Mouse (Mus musculus) hindbrain, embryonic 11.5 days (tissue): ENCODE measurements around the gene 4921504E06Rik. TPM values are rescaled to one million over a fixed set of nuclear protein-coding genes. Genes with fewer than 3 reads are reported as not detected.

Experiments
- ATAC-seq: fragments of 200-750 bp; cut with Nextera tagmentation; 2 replicates; pipeline ENCODE4 v1.8.0; 2017; ENCODE audit warnings: mild to moderate bottlenecking, moderate TSS enrichment, moderate library complexity; ENCODE audit not compliant: low FRiP score
- DNase-seq: peaks from one replicate; pipeline ENCODE4 v3.0.0-alpha.2; 2015; ENCODE audit warnings: low spot score
- H3K27ac ChIP-seq: fragments of 300-500 bp; sonication (generic); 2 replicates; pipeline ENCODE4 v1.5.1; 2014; ENCODE audit warnings: mild to moderate bottlenecking, low read depth, low read length
- H3K27me3 ChIP-seq: fragments of 300-500 bp; sonication (generic); 2 replicates; pipeline ENCODE4 v1.6.1; 2014; ENCODE audit warnings: mild to moderate bottlenecking, low read length, moderate library complexity, mixed read lengths; ENCODE audit not compliant: control insufficient read depth, insufficient read depth
- H3K36me3 ChIP-seq: fragments of 300-500 bp; sonication (generic); 2 replicates; pipeline ENCODE4 v1.6.1; 2014; ENCODE audit warnings: mild to moderate bottlenecking, low read length, moderate library complexity, mixed read lengths; ENCODE audit not compliant: control insufficient read depth, insufficient read depth
- H3K4me1 ChIP-seq: fragments of 300-500 bp; sonication (generic); replicated peaks from 2 replicates; pipeline ENCODE4 v1.6.1; 2014; ENCODE audit warnings: low read length, mixed read lengths; ENCODE audit not compliant: control insufficient read depth, insufficient read depth
- H3K4me2 ChIP-seq: fragments of 300-500 bp; sonication (generic); replicated peaks from 2 replicates; pipeline ENCODE4 v1.6.1; 2014; ENCODE audit warnings: mild to moderate bottlenecking, low read depth, low read length
- H3K4me3 ChIP-seq: fragments of 300-500 bp; sonication (generic); 2 replicates; pipeline ENCODE4 v1.5.1; 2014; ENCODE audit warnings: low read depth, low read length
- H3K9ac ChIP-seq: fragments of 300-500 bp; sonication (generic); 2 replicates; pipeline ENCODE4 v1.6.1; 2014; ENCODE audit warnings: low read depth, low read length
- H3K9me3 ChIP-seq: fragments of 300-500 bp; sonication (generic); 2 replicates; pipeline ENCODE4 v1.6.1; 2016; ENCODE audit warnings: low read length; ENCODE audit not compliant: control insufficient read depth
- WGBS: fragments of 180-500 bp; shearing (Covaris S2); extraction: QIAGEN DNeasy Blood & Tissue Kit; methylation state at CpG from one replicate; pipeline ENCODE4 v1.1.7; 2014; 5-methylcytosine and 5-hydroxymethylcytosine counted together
- polyA plus RNA-seq: library from polyadenylated mRNA; unstranded; fragments of >200 nt; fragmentation: Nextera tagmentation; extraction: Ambion mirVana; gene quantifications from 2 replicates; pipeline ENCODE4 v1.2.1, GENCODE M21; 2014

The 4921504E06Rik gene
- polyA plus RNA-seq, 1 experiment from 2014 or later, result 0.36 TPM

DNA sequence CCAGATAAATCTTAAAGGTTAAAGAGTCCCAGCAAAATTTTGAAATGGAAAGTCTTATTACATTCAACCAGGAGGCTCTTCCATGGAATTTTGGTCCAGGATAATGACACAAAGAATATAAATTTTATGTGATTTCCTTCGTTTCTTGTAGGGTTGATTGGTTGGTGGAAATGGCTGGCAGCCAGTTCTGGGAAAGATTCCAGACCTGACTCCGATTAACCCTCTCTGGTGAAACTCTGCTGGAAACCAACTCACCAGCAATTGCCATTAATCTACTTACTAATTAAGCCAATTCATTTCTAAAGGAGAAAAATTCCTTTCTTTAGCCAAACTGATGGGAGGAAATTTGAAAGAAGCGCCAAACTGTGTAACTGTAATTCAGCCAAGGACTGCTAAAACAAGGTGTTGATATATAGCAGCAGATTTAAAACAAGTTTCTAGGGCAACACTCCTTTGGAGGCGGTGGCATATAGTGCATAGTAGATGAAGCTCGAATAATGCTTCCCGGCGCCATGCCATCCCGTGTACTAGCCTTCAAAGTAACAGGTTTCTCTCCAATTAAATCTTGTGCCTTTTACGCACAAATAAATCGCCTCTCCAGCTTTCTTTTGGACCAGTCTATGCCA is 97.7 kb downstream of the 4921504E06Rik start:
- Histone ChIP-seq H3K9me3 (no peaks in the 10 kb centered on the region), H3K36me3 (no peaks in the 10 kb centered on the region), H3K4me1 (no peaks in the 10 kb centered on the region), H3K9ac (no peak overlapping the region), H3K4me3 (no peak overlapping the region), H3K27me3 (peaks cover 77% of the 10 kb centered on the region), H3K4me2 (no peak overlapping the region), H3K27ac (no peak overlapping the region)
- DNase-seq, result peak; percentile 12
- 14% methylated on average over 10 of the region's 10 CpGs for WGBS
- no peak for ATAC-seq

- Histone ChIP-seq H3K9me3 (no peaks in the 10 kb centered on the region), H3K27ac (no peak overlapping the region), H3K4me1 (no peaks in the 10 kb centered on the region), H3K9ac (no peak overlapping the region), H3K36me3 (no peaks in the 10 kb centered on the region), H3K4me3 (no peak overlapping the region), H3K4me2 (no peak overlapping the region), H3K27me3 (peaks cover 80% of the 10 kb centered on the region)
- WGBS, result 3% methylated on average over 5 of the region's 5 CpGs
- DNase-seq (peak; percentile 32), ATAC-seq (no peak)
These were observed 98.5 kb downstream of the 4921504E06Rik start for GRCm38 (mm10) chr2:19455228-19455627.

- under 1% methylated on average over 19 of the region's 19 CpGs for WGBS
- H3K27ac ChIP-seq, result no peak overlapping the region
- ATAC-seq (no peak), DNase-seq (no peak)
- H3K4me2 ChIP-seq, result peak overlapping the region; percentile 35
- H3K4me1 ChIP-seq, result no peaks in the 10 kb centered on the region
- H3K36me3 ChIP-seq, result no peaks in the 10 kb centered on the region
- H3K4me3 ChIP-seq, result peak overlapping the region; percentile 23
- H3K27me3 ChIP-seq, result peaks cover 89% of the 10 kb centered on the region
- no peaks in the 10 kb centered on the region for H3K9me3 ChIP-seq
- H3K9ac ChIP-seq, result no peak overlapping the region
These were observed 101.1 kb downstream of the 4921504E06Rik start for GRCm38 (mm10) chr2:19452531-19453055.

GRCm38 (mm10) chr2:19449308-19449707 is 104.4 kb downstream of the 4921504E06Rik start:
- WGBS, result 18% methylated on average over 4 of the region's 4 CpGs
- Histone ChIP-seq H3K27me3 (peaks cover 90% of the 10 kb centered on the region), H3K9me3 (no peaks in the 10 kb centered on the region), H3K4me2 (no peak overlapping the region), H3K36me3 (no peaks in the 10 kb centered on the region), H3K4me3 (no peak overlapping the region), H3K9ac (no peak overlapping the region), H3K27ac (no peak overlapping the region), H3K4me1 (peaks cover 5% of the 10 kb centered on the region)
- ATAC-seq (no peak), DNase-seq (no peak)

DNA sequence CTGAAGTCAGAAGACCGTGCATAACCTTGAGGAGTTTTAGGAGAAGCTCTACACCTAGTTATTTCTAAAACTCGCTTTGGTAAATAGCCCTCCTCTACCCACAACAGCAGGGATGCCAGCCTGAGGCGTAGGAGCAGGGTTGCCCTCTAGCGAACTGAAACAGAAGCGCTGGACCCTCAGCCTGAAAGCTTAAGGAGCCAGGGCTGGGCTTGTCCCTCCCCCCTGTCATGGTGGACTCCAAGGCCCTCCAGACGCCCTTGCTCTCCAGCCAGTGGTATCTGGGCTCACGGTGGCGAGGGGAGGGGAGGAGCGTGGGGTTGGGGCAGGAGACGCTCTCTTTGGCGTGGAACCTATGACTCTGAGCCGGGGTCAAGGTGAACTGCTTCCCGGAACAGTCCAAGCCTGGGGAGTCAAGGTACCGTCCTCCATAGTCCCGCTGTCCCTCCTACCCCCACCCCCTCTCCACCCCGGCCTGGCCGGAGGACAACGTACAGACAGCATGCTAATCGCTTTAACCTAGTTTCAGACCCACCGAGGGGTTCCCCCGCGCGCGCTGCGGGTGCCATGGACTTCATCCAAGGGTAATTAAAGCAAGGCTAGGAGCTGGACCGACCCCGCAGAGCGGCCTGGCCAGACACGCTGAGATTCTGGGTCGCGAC is 105.5 kb downstream of the 4921504E06Rik start:
- under 1% methylated on average over 30 of the region's 31 CpGs for WGBS
- Histone ChIP-seq H3K4me3 (peak overlapping the region; percentile 23), H3K9me3 (no peaks in the 10 kb centered on the region), H3K9ac (peak overlapping the region; percentile 28), H3K4me1 (peaks cover 5% of the 10 kb centered on the region), H3K36me3 (no peaks in the 10 kb centered on the region), H3K27me3 (peaks cover 91% of the 10 kb centered on the region), H3K4me2 (peak overlapping the region; percentile 35), H3K27ac (no peak overlapping the region)
- ATAC-seq, result peak; percentile 52
- DNase-seq, result peak; percentile 74

DNA sequence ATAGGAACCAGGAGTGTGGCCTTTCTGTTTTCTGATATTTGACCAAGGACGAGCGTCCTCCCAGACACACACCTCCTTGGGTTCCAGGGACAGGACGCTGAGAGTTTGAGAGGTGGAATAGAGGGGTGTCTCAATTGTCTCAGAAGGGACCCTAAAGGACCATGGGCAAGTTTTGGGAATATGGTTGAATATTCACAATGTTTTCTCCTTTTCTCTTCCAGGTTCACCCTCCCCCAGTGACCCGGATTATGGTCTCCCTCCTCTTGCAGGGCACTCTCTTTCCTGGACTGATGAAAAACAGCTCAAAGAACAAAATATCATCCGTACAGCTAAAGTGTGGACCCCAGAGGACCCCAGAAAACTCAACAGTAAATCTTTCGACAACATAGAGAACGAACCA is 107.0 kb downstream of the 4921504E06Rik start:
- H3K9ac ChIP-seq, result peak overlapping the region; percentile 45
- no peaks in the 10 kb centered on the region for H3K9me3 ChIP-seq
- peaks cover 90% of the 10 kb centered on the region for H3K27me3 ChIP-seq
- ATAC-seq (no peak), DNase-seq (peak; percentile 47)
- no peak overlapping the region for H3K27ac ChIP-seq
- peaks cover 5% of the 10 kb centered on the region for H3K4me1 ChIP-seq
- H3K4me3 ChIP-seq, result peak overlapping the region; percentile 45
- WGBS, result 4% methylated on average over 7 of the region's 7 CpGs
- no peaks in the 10 kb centered on the region for H3K36me3 ChIP-seq
- peak overlapping the region; percentile 49 for H3K4me2 ChIP-seq

DNA sequence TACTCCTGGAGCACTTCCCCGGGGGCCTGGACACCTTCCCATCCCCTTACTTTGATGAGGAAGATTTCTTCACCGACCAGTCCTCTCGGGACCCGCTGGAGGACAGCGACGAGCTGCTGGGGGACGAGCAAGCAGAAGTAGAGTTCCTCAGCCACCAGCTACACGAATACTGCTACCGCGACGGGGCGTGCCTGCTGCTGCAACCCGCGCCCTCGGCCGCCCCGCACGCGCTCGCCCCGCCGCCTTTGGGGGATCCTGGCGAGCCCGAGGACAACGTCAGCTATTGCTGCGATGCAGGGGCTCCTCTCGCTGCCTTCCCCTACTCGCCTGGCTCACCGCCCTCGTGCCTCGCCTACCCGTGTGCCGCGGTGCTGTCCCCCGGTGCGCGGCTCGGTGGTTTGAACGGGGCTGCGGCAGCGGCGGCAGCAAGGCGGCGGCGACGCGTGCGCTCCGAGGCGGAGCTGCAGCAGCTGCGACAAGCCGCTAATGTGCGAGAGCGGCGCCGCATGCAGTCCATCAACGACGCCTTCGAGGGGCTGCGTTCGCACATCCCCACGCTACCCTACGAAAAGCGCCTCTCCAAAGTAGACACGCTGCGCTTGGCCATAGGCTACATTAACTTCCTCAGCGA is 107.7 kb downstream of the 4921504E06Rik start:
- ATAC-seq, result peak; percentile 6
- H3K4me1 ChIP-seq, result peaks cover 5% of the 10 kb centered on the region
- peak overlapping the region; percentile 49 for H3K4me2 ChIP-seq
- H3K27ac ChIP-seq, result no peak overlapping the region
- peak overlapping the region; percentile 45 for H3K4me3 ChIP-seq
- H3K9ac ChIP-seq, result peak overlapping the region; percentile 45
- H3K27me3 ChIP-seq, result peaks cover 90% of the 10 kb centered on the region
- no peaks in the 10 kb centered on the region for H3K36me3 ChIP-seq
- DNase-seq, result peak; percentile 61
- H3K9me3 ChIP-seq, result no peaks in the 10 kb centered on the region
- 0% methylated on average over 65 of the region's 67 CpGs for WGBS

DNA sequence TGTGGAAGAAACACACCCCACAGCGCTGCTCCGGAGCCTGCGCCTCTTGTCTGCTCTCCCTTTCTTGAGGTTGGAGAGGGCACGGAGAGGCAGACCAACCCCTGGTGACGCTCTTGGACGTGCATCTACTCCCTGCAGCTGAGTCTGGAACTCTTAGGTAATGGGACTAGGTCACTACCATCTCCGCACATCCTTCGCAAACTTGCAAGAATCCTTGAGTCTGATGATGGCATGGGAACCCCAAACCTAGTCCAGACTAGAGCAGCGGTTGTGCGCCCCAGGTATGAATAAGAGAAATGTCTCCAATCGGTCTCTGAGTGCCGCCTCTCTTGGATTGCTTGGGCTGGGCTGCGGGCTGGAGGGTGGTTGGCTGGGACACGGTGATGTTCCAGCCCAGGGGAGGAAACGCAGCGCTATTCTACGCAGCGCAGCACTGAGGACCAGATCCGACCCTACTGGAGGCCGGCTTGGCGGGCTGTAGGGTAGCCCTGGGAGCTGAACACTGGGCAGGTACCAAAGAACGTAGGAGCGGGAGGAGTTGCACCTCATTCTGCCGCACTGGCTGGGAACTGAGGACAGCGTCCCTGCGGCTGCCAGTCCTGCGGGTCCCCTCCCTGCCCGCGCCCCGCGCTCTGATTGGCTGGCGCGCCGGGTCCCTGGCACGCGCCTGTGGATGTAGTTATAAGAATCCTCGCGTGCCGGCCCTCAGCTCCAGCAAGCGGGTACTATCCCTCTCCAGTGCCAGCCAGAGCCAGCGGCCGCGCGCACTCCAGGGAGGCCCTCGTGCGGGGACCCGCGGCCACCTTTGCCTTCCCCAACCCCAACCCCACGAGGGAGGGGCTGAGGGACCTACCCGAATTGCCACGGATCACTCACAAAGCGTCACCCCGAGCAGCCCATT is 108.5 kb downstream of the 4921504E06Rik start, which contains the start of gene Ptf1a:
Ptf1a (plus strand) TSS at position 733 of the 901 bp plus-strand sequence.
- ATAC-seq (peak; percentile 61), DNase-seq (peak; percentile 71)
- peaks cover 89% of the 10 kb centered on the region for H3K27me3 ChIP-seq
- WGBS, result under 1% methylated on average over 53 of the region's 53 CpGs
- H3K4me3 ChIP-seq, result peak within 1 kb of the TSS; percentile 45
- H3K4me2 ChIP-seq, result peak within 1 kb of the TSS; percentile 49
- H3K36me3 ChIP-seq, result no peaks in the 10 kb centered on the region
- peaks cover 5% of the 10 kb centered on the region for H3K4me1 ChIP-seq
- H3K27ac ChIP-seq, result no peak within 1 kb of the TSS
- peak within 1 kb of the TSS; percentile 45 for H3K9ac ChIP-seq
- H3K9me3 ChIP-seq, result no peaks in the 10 kb centered on the region
